Mouse (Mus musculus): ENCODE measurements at regions not wholly inside any gene's neighbourhood (a gene's known extent, or its start where the extent isn't known, plus 50 kb on each side); places are given as distances from the start of the nearest gene placed in this dataset.

DNA sequence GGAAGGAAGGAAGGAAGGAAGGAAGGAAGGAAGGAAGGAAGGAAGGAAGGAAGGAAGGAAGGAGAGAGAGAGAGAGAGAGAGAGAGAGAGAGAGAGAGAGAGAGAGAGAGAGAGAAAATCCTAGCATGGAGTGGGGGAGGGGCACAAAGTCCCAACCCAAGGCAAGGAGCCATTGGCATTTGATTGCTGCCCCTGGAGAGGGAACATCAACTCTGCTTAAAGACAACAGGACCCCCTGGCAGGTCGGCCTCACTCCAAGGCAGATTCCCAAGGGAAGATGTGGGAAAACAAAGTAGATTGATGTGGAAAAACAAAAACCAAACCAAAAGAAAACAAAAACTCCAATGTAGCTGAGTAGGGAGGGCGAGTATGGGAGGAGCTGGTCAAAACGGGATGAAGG lies 49.9 kb upstream of the Fzd10 start:
- Histone ChIP-seq H3K4me3 (ENCODE audit: control insufficient read depth in 1 of 2, insufficient read depth in 1 of 2, low read depth in 1 of 2, low read length in 2 of 2) (no peak overlapping the region), H3K4me1 (ENCODE audit: control insufficient read depth in 2 of 2, insufficient read depth in 2 of 2, low read length in 2 of 2) (peaks cover 0 to 3% of the 10 kb centered on the region in 2 experiments; a peak in 2 of 4 replicates), H3K9me3 (ENCODE audit: control insufficient read depth, low read length) (0 out of 2 replicates have a peak, but pooled peaks cover 7% of the 10 kb centered on the region), H3K4me2 (ENCODE audit: low read length) (no peak overlapping the region), H3K36me3 (ENCODE audit: control insufficient read depth, insufficient read depth, low read length) (no peaks in the 10 kb centered on the region), H3K9ac (ENCODE audit: low read length) (no peak overlapping the region), H3K27ac (replicated peaks in 1 of 2; ENCODE audit: control insufficient read depth in 1 of 2, insufficient read depth in 1 of 2, low read depth in 2 of 2, low read length in 2 of 2) (no peak overlapping the region), H3K27me3 (ENCODE audit: control insufficient read depth, insufficient read depth, low read length) (peaks cover 23% of the 10 kb centered on the region)
- 13% methylated on average over 3 of the region's 3 CpGs for WGBS
- no peak for ATAC-seq (ENCODE audit: insufficient number of reproducible peaks, insufficient read depth, low FRiP score, low read depth)

DNA sequence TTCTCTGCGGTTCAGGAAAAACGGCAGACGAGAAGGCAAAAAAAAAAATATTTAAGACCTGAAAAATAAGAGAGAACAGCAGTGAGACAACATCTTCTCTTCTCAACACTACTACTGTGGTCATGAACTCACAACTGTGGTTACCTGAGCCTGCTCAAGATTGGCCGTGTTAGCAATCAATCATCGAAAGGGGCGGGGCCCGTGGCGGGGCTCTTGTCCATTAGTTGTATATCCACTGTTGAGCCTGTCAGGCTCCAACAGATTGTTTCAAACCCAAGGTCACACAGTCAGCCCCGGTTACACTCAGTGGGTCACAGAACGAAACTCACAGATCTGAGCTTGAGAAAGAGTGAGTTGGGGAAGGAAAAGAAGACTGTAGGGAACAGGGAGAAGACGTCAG lies 50.8 kb upstream of the Fzd10 start:
- peaks cover 23% of the 10 kb centered on the region for H3K27me3 ChIP-seq (ENCODE audit: control insufficient read depth, insufficient read depth, low read length)
- ATAC-seq (ENCODE audit: insufficient number of reproducible peaks, insufficient read depth, low FRiP score, low read depth) = no peak
- no peaks in the 10 kb centered on the region for H3K36me3 ChIP-seq (ENCODE audit: control insufficient read depth, insufficient read depth, low read length)
- H3K9ac ChIP-seq (ENCODE audit: low read length) = no peak overlapping the region
- H3K4me2 ChIP-seq (ENCODE audit: low read length) = no peak overlapping the region
- 0 out of 2 replicates have a peak, but pooled peaks cover 7% of the 10 kb centered on the region for H3K9me3 ChIP-seq (ENCODE audit: control insufficient read depth, low read length)
- H3K4me3 ChIP-seq (ENCODE audit: control insufficient read depth in 1 of 2, insufficient read depth in 1 of 2, low read depth in 1 of 2, low read length in 2 of 2) = no peak overlapping the region
- peaks cover 0 to 3% of the 10 kb centered on the region in 2 experiments; a peak in 2 of 4 replicates for H3K4me1 ChIP-seq (ENCODE audit: control insufficient read depth in 2 of 2, insufficient read depth in 2 of 2, low read length in 2 of 2)
- no peak overlapping the region for H3K27ac ChIP-seq (replicated peaks in 1 of 2; ENCODE audit: control insufficient read depth in 1 of 2, insufficient read depth in 1 of 2, low read depth in 2 of 2, low read length in 2 of 2)
- 86% methylated on average over 11 of the region's 11 CpGs for WGBS

DNA sequence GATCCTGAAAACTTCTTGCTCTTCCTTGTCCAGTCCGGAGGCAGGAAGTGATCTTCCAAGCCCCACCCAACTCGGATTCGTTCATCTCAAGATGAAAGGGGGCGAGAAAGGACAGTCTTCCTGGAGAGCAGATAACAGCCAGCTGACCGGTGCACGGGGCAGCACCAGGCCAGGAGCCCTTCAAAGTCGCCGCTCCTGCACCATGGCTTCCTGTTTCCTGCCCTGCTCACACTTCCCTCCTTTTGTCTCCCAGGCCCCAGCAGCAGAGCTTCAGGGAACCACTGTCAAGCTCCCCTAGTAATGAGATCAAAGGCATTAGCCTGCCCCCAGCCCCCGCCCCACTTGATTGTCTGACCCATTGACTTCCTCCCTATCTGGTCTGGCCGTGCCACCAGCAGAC lies 58.6 kb upstream of the Fzd10 start:
- Histone ChIP-seq H3K27me3 (ENCODE audit: control insufficient read depth, insufficient read depth, low read length) (no peaks in the 10 kb centered on the region), H3K9me3 (ENCODE audit: control insufficient read depth, low read length) (no peaks in the 10 kb centered on the region), H3K9ac (ENCODE audit: low read length) (no peak overlapping the region), H3K27ac (replicated peaks in 1 of 2; ENCODE audit: control insufficient read depth in 1 of 2, insufficient read depth in 1 of 2, low read depth in 2 of 2, low read length in 2 of 2) (no peak overlapping the region), H3K4me2 (ENCODE audit: low read length) (peak overlapping the region; percentile 50), H3K4me3 (ENCODE audit: control insufficient read depth in 1 of 2, insufficient read depth in 1 of 2, low read depth in 1 of 2, low read length in 2 of 2) (0 out of 4 replicates have a peak overlapping the region, but pooled peaks of 1 of the 2 experiments have one; percentile 7), H3K36me3 (ENCODE audit: control insufficient read depth, insufficient read depth, low read length) (no peaks in the 10 kb centered on the region), H3K4me1 (ENCODE audit: control insufficient read depth in 2 of 2, insufficient read depth in 2 of 2, low read length in 2 of 2) (peaks cover 6 to 9% of the 10 kb centered on the region in 2 experiments; a peak in 2 of 4 replicates)
- WGBS = 2% methylated on average over 10 of the region's 10 CpGs
- ATAC-seq (ENCODE audit: insufficient number of reproducible peaks, insufficient read depth, low FRiP score, low read depth) = peak; percentile 70

DNA sequence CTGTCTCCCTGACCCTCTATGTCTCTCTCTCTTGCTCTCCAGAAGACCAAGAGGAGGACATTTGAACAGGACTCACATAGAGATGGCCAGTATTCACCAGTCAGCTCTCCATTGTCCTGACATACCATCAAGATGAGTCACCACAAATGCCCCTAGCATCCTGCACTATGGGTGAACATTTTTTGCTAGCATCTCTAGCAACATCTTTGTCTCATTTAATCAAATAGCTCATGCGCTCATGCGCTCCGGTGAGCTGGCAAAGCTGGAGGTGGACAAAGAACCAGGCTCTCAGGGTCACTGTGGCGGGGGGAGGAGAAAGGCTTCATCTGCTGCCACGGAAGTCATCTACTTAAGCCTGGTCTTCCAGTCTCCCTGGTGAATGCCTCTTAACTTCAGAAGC lies 62.0 kb upstream of the Fzd10 start:
- H3K9me3 ChIP-seq (ENCODE audit: control insufficient read depth, low read length) = no peaks in the 10 kb centered on the region
- no peak overlapping the region for H3K4me2 ChIP-seq (ENCODE audit: low read length)
- ATAC-seq (ENCODE audit: insufficient number of reproducible peaks, insufficient read depth, low FRiP score, low read depth) = no peak
- WGBS = 91% methylated on average over 5 of the region's 5 CpGs
- peaks cover 6 to 9% of the 10 kb centered on the region in 2 experiments; a peak in 2 of 4 replicates for H3K4me1 ChIP-seq (ENCODE audit: control insufficient read depth in 2 of 2, insufficient read depth in 2 of 2, low read length in 2 of 2)
- H3K36me3 ChIP-seq (ENCODE audit: control insufficient read depth, insufficient read depth, low read length) = no peaks in the 10 kb centered on the region
- no peak overlapping the region for H3K9ac ChIP-seq (ENCODE audit: low read length)
- no peak overlapping the region for H3K4me3 ChIP-seq (ENCODE audit: control insufficient read depth in 1 of 2, insufficient read depth in 1 of 2, low read depth in 1 of 2, low read length in 2 of 2)
- no peaks in the 10 kb centered on the region for H3K27me3 ChIP-seq (ENCODE audit: control insufficient read depth, insufficient read depth, low read length)
- H3K27ac ChIP-seq (replicated peaks in 1 of 2; ENCODE audit: control insufficient read depth in 1 of 2, insufficient read depth in 1 of 2, low read depth in 2 of 2, low read length in 2 of 2) = no peak overlapping the region

DNA sequence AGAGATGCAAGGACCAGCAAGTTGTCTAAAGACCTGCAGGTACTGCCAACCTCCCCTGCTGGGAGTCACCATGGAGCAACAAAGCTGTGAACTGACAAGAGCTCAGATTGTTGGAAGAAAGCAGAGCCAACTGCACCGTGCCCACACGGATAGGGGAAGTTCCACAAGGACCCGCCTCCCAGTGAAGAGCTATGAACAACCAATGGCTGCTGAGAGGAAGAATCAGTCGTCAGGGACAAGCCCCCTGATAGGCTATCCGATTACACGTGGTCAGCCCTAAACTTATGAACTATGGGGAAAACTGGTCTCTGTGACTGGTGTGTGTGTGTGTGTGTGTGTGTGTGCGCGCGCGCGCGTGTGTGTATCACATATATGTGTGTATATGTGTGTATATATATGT lies 63.4 kb upstream of the Fzd10 start:
- ATAC-seq (ENCODE audit: insufficient number of reproducible peaks, insufficient read depth, low FRiP score, low read depth) = no peak
- WGBS = 50% methylated on average over 12 of the region's 12 CpGs
- no peak overlapping the region for H3K4me3 ChIP-seq (ENCODE audit: control insufficient read depth in 1 of 2, insufficient read depth in 1 of 2, low read depth in 1 of 2, low read length in 2 of 2)
- no peaks in the 10 kb centered on the region for H3K27me3 ChIP-seq (ENCODE audit: control insufficient read depth, insufficient read depth, low read length)
- no peak overlapping the region for H3K4me2 ChIP-seq (ENCODE audit: low read length)
- H3K27ac ChIP-seq (replicated peaks in 1 of 2; ENCODE audit: control insufficient read depth in 1 of 2, insufficient read depth in 1 of 2, low read depth in 2 of 2, low read length in 2 of 2) = no peak overlapping the region
- H3K36me3 ChIP-seq (ENCODE audit: control insufficient read depth, insufficient read depth, low read length) = no peaks in the 10 kb centered on the region
- peaks cover 6 to 8% of the 10 kb centered on the region in 2 experiments; a peak in 2 of 4 replicates for H3K4me1 ChIP-seq (ENCODE audit: control insufficient read depth in 2 of 2, insufficient read depth in 2 of 2, low read length in 2 of 2)
- no peaks in the 10 kb centered on the region for H3K9me3 ChIP-seq (ENCODE audit: control insufficient read depth, low read length)
- no peak overlapping the region for H3K9ac ChIP-seq (ENCODE audit: low read length)

DNA sequence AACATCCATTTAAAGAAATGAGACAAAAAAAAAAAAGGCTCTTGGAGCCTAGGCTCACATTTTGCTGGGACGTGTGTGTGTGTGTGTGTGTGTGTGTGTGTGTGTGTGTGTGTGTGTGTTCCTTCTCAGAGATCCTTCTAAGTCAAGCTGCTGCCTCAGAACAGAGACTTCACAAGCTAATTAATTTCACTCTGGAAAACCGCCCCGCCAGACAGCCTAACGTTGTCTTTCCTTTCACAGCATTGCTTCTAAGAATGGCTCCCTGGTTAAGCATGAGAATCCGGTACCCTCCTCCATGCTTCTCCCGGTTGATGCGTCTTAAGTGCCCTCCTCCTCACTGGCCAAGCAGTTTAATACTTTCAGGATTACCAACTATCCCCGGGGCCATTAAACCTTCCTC lies 64.3 kb upstream of the Fzd10 start:
- Histone ChIP-seq H3K27me3 (ENCODE audit: control insufficient read depth, insufficient read depth, low read length) (no peaks in the 10 kb centered on the region), H3K9ac (ENCODE audit: low read length) (no peak overlapping the region), H3K27ac (replicated peaks in 1 of 2; ENCODE audit: control insufficient read depth in 1 of 2, insufficient read depth in 1 of 2, low read depth in 2 of 2, low read length in 2 of 2) (no peak overlapping the region), H3K4me3 (ENCODE audit: control insufficient read depth in 1 of 2, insufficient read depth in 1 of 2, low read depth in 1 of 2, low read length in 2 of 2) (no peak overlapping the region), H3K4me1 (ENCODE audit: control insufficient read depth in 2 of 2, insufficient read depth in 2 of 2, low read length in 2 of 2) (peaks cover under 1 to 1% of the 10 kb centered on the region in 2 experiments; a peak in 1 of 4 replicates), H3K9me3 (ENCODE audit: control insufficient read depth, low read length) (no peaks in the 10 kb centered on the region), H3K4me2 (ENCODE audit: low read length) (no peak overlapping the region), H3K36me3 (ENCODE audit: control insufficient read depth, insufficient read depth, low read length) (no peaks in the 10 kb centered on the region)
- WGBS = 41% methylated on average over 8 of the region's 8 CpGs
- ATAC-seq (ENCODE audit: insufficient number of reproducible peaks, insufficient read depth, low FRiP score, low read depth) = no peak

DNA sequence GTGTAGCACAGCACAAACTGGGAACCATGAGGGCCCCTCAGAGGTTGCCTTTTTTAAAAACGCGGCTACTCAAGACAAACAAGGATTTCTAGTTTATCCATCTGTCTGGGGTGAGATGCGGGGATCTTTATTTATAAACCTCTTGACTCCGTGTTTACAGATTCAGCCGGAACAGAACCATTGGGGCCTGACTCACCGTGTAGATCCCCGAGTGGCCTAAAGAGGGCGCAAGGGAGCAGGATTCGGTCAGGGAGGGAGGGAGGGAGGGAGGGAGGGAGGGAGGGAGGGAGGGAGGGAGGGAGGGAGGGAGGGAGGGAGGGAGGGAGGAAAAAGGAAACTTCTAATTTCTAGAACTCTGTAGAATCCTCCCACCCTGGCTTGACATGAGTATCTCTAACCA lies 73.4 kb upstream of the Fzd10 start:
- peaks cover 4% of the 10 kb centered on the region; the same call in 1 of the 2 replicates for H3K27me3 ChIP-seq (ENCODE audit: control insufficient read depth, insufficient read depth, low read length)
- no peak overlapping the region for H3K27ac ChIP-seq (replicated peaks in 1 of 2; ENCODE audit: control insufficient read depth in 1 of 2, insufficient read depth in 1 of 2, low read depth in 2 of 2, low read length in 2 of 2)
- no peak overlapping the region for H3K9ac ChIP-seq (ENCODE audit: low read length)
- H3K4me2 ChIP-seq (ENCODE audit: low read length) = no peak overlapping the region
- no peak for ATAC-seq (ENCODE audit: insufficient number of reproducible peaks, insufficient read depth, low FRiP score, low read depth)
- WGBS = 47% methylated on average over 7 of the region's 9 CpGs
- peaks cover 0 to 3% of the 10 kb centered on the region in 2 experiments; a peak in 1 of 4 replicates for H3K4me1 ChIP-seq (ENCODE audit: control insufficient read depth in 2 of 2, insufficient read depth in 2 of 2, low read length in 2 of 2)
- H3K36me3 ChIP-seq (ENCODE audit: control insufficient read depth, insufficient read depth, low read length) = no peaks in the 10 kb centered on the region
- no peaks in the 10 kb centered on the region for H3K9me3 ChIP-seq (ENCODE audit: control insufficient read depth, low read length)
- no peak overlapping the region for H3K4me3 ChIP-seq (ENCODE audit: control insufficient read depth in 1 of 2, insufficient read depth in 1 of 2, low read depth in 1 of 2, low read length in 2 of 2)

DNA sequence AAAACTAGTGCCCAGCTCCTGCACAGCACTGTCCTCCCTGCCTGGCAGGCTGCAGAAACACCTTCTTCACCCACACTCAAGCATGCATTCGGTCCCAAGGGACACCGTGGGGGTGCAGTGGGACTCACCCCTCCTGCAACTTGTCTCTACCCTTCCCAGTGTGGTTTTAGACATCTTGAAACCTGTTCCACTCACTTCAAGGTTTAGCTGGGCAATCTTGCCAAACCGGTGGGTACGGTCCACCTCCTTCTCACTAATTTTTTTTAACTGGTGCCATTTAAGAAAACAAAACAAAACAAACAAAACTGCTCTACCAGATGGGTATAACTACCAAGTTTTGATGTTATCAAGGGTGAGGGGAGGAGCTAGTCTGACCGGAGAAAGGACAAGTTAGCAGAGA lies 74.2 kb upstream of the Fzd10 start:
- H3K27me3 ChIP-seq (ENCODE audit: control insufficient read depth, insufficient read depth, low read length) = peaks cover 4% of the 10 kb centered on the region; the same call in 1 of the 2 replicates
- H3K4me1 ChIP-seq (ENCODE audit: control insufficient read depth in 2 of 2, insufficient read depth in 2 of 2, low read length in 2 of 2) = peaks cover 0 to 3% of the 10 kb centered on the region in 2 experiments; a peak in 1 of 4 replicates
- WGBS = 76% methylated on average over 5 of the region's 5 CpGs
- no peaks in the 10 kb centered on the region for H3K9me3 ChIP-seq (ENCODE audit: control insufficient read depth, low read length)
- no peak for ATAC-seq (ENCODE audit: insufficient number of reproducible peaks, insufficient read depth, low FRiP score, low read depth)
- H3K27ac ChIP-seq (replicated peaks in 1 of 2; ENCODE audit: control insufficient read depth in 1 of 2, insufficient read depth in 1 of 2, low read depth in 2 of 2, low read length in 2 of 2) = no peak overlapping the region
- no peaks in the 10 kb centered on the region for H3K36me3 ChIP-seq (ENCODE audit: control insufficient read depth, insufficient read depth, low read length)
- no peak overlapping the region for H3K4me2 ChIP-seq (ENCODE audit: low read length)
- H3K4me3 ChIP-seq (ENCODE audit: control insufficient read depth in 1 of 2, insufficient read depth in 1 of 2, low read depth in 1 of 2, low read length in 2 of 2) = no peak overlapping the region
- no peak overlapping the region for H3K9ac ChIP-seq (ENCODE audit: low read length)

All from heart, embryonic 14.5 days (tissue).